Mouse (Mus musculus): ENCODE measurements around the gene Gm11213.

Gm11213 gene

GRCm38 (mm10) chr4:63579649-63580048 is 25.4 kb downstream of the Gm11213 start:
- DNase-seq (ENCODE audit: low spot score) = no peak

GRCm38 (mm10) chr4:63572621-63573020 is 32.4 kb downstream of the Gm11213 start:
- no peak for DNase-seq (ENCODE audit: low spot score)

DNA sequence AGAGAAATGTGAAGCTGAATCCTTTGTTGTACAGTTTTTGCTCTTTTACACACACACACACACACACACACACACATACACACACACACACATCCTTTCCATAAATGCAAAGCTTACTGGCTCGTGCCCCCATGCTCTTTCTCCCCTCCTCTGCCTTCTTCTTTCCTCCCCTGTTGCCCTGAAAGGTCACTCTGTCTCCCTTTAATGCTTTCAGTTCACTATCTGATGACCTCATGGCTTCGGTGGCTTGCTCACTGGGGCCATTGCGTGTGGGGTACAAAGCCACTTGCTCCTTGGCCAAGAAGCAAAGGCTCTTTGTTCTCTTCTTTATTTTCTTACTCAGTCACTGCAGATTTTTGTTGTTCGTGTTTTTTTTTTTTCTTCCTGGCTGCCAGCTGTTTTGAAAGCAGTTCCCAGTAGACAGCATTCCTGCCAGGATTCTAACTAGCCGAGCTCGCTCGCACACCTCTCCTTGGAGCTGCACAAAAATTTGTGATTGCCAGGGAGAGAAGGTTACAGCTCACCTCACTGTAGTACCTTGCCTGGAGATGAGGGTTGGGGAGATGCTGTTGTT is 34.8 kb downstream of the Gm11213 start:
- no peak for DNase-seq (ENCODE audit: low spot score)

GRCm38 (mm10) chr4:63569322-63569721 is 35.7 kb downstream of the Gm11213 start:
- no peak for DNase-seq (ENCODE audit: low spot score)

DNA sequence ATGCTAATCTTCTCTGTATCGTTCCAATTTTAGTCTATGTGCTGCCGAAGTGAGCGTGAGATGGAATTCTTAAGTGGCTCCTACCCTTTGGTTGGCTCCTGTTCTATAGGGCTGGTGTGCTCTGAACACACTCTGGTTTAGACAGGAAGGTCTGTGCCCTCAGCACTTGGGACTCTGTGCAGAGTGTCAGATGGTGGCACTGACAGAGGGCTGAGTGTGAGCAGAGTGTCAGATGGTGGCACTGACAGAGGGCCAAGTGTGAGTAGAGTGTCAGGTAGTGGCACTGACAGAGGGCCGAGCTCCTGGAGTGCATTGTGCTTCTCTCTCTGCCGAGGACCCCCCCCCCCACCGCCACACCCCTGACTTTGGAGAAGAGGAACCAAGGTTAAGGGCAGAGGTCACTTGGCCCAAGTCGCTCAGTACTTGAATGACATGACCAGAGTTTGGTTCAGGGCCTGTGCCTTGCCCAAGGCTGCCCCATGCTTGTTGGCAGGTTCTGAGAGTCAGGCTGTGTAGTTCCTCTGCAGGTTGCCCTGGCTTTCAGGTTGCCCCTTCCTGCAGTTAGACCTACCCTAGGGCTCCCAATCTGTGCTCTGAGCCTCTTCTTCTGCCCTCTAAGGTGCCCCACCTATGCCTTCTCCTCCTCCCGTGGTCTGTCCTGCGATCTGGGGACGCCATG is 37.2 kb downstream of the Gm11213 start:
- DNase-seq (ENCODE audit: low spot score) = no peak

DNA sequence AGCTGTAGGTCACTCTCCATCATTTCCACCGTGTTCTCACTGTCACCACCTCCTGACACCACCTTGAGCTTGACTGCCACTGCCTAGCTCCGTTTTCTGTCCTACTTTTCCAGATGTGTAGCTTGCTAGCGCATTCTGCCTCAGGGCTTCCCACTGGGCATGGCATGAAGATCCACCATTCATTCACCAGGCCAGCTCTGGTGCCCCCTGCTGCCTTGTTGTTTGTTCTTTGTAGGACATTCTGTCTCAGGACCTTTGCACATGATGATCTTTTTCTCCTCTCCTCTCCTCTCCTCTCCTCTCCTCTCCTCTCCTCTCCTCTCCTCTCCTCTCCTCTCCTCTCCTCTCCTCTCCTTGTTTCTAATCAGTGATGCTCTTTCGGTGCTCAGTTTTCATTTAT is 42.3 kb downstream of the Gm11213 start:
- no peak for DNase-seq (ENCODE audit: low spot score)

GRCm38 (mm10) chr4:63561861-63562675 is 43.0 kb downstream of the Gm11213 start:
- DNase-seq (ENCODE audit: low spot score) = peak; percentile 45

DNA sequence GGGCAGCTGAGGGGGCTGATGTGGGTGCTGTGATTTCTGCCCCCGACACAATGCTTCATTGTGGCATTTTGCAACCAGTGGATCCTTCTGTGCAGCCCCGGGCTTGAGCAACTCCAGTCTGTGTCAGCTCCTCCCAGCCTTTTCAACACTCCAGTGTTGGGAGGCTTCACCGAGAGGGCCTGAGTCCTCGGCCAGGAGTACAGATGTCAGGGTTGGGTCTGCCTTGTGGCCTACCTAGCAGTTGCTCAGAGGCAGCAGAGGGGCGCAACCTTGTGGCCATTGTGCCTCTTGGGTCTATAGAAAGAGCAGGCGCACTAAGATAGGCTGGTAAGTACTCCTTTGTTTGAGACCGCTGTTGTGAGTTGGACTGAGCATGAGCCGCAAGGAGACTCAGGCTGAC is 45.0 kb downstream of the Gm11213 start:
- peak; percentile 43 for DNase-seq (ENCODE audit: low spot score)

GRCm38 (mm10) chr4:63559127-63559697 is 45.8 kb downstream of the Gm11213 start:
- no peak for DNase-seq (ENCODE audit: low spot score)

DNA sequence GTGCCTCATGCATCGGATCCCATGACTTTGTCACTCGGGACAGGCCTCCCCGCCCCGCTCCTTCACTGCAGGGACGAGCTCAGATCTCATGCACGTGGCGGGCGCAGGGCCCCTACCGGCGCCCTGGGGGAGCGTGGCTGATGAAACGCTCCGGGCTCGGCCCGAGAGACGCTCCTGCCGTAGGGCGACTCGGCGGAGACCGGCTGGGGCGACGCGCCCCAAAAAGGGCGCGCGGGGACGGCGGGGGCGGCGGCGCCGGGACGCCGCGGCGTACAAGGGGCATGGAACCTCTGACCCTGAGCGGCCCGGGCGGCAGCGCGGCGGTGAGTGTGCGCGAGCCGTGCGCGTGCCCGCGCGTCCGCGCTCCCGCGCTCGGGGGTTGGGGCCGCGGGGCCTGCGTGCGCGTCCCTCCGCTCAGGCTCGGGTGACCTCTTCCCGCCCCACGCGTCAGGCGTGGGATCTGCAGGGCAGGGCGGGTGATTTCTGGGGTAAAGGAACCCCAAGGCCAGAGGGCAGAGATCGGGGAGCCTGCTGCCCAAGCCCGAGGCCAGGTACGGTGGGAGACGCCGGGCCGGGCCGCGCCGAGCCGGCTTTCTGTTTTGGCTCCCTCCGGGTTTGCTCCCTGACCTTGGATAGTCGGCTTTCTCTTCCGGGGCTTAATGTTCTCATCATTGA is 46.5 kb downstream of the Gm11213 start, which contains the start of gene Tmem268:
TSS of gene Tmem268 (plus strand) at position 375 of the 675 bp plus-strand sequence.
- DNase-seq (ENCODE audit: low spot score) = peak; percentile 70

DNA sequence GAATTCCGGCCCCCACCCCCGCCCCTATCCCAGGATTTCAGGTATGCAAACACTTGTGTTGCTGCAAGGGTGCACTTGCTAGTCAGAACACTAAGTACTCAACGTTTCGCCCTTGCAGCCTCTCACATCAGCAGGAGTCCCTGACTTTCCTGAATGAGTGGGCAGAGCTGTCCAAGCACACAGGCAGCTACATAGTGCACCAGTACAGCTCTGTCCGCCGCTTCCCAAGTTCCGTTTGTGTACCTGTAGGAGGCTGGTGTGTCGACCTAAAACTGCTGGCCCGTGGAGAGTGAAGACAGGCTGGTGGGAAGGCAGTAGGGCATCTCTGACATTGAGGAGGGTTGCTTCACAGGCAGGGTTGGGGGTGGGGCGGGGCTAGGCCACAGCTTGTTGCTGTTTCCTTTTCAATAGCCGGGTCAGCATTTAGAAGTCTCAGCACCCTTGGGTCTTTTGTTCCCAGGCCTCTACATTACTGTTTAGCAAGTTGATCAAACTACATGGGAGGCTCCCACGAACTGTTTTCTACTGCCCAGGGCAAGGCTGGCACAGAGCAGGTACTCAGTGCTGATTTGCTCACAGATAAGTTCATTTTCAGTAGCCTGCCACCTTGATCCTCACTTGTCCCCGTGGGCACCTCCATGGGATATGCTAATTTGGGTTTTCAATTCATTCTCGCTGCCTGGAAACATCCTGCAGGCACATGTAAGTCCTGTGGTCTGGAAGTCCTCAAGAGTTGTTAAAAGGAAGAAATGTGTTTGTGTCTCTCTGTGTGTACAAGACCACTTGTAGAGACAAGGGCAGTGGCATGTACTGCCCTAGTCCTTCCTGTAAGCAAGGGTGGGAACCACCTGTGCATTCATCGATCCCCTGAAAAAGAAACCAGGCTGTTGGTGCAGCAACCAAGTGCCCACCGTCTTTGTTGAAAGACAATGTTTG is 47.7 kb downstream of the Gm11213 start:
- DNase-seq (ENCODE audit: low spot score) = no peak

DNA sequence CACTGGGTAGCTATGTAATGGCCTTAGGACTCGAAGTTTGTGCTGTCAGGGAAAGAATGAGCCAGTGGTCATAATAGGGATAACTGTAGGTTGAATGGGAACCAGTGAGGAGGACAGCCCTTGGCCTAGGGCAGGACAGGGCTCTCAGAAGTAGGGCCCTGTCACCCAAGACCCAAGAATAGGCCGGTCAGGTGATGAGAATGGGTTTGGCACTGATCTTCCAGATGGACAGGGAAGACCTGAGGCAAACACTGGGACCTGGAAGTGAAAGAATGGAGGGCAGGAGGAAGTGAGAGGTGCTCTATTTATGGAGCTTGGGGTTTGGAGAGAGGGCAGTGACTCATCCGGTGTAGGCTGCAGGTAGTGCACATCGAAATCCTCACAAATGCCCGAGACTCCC is 48.4 kb downstream of the Gm11213 start:
- DNase-seq (ENCODE audit: low spot score) = no peak

DNA sequence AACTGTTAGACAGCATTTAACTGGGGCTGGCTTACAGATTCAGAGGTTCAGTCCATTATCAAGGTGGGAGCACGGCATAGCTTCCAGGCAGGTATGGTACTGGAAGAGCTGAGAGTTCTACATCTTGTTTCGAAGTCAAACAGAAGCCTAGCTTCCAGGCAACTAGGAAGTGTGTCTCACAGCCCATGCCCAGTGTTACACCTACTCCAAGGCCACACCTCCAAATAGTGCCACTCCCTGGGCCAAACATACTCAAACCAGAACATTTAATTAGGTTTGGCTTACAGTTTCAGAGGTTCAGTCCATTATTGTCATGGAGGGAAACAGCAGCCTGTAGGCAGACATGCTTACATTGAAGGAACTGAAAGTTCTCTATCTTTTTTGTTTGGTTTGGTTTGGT is 50.0 kb downstream of the Gm11213 start:
- peak; percentile 43 for DNase-seq (ENCODE audit: low spot score)

DNA sequence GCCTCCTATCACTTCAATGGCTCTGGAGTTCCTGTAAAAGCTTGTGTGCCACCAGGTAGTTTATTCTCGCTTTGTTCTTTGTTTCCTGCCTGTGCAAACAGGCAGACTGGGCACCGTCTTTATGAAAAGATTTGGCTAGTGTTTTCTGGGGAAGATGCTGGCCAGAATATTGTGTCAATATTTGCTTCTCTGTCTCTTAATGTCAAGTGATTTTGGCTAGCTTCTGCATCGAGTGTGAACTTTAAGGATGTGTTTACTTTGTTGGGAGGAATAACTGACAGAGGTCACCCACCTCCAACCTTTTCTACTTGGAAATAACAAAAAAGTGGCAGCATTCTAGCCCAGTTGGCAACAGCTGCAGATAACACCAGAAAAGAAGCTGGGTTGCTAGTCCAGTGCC is 50.4 kb downstream of the Gm11213 start:
- peak; percentile 59 for DNase-seq (ENCODE audit: low spot score)

DNA sequence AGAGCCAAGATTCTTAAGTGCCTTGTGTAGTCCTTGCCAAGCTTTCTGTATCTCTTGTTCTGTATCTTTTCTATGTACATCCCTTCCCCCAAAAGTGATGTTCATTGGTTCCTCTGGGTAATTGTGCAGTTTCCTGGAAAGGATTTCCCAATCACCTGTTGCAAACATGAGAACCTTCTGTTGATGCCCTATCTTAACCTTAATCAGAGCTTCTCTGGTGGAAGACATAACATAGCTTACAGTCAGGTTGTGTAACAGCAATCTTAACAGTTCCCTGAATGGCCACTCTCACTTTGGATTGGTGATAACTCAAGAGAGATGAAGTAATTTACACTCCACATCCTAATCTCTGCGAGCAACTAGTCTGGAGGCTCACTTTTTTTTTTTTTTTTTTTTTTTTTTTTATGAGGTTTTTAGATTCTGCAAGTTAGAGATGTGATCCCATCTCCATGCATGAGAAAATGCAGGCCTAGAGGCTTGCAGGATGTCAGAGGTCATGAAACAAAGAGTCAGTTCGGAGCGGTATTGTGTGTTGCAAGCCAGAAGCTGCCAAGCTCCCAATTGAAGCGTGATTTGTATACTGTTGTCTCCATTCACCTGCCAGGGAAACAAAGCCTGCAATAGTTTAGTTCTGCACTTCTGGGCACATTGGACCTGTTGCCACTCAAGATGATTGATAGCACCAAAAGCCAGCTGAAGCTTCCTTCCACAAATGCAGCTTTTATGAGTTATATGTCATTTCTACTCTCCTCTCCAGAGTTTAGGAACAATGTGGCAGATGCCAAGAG is 51.1 kb downstream of the Gm11213 start:
- DNase-seq (ENCODE audit: low spot score) = peak; percentile 60

- no peak for DNase-seq (ENCODE audit: low spot score)
Observed at GRCm38 (mm10) chr4:63552865-63553264, 52.2 kb downstream of the Gm11213 start.

- DNase-seq (ENCODE audit: low spot score) = no peak
Observed at GRCm38 (mm10) chr4:63550908-63551307, 54.2 kb downstream of the Gm11213 start.

DNA sequence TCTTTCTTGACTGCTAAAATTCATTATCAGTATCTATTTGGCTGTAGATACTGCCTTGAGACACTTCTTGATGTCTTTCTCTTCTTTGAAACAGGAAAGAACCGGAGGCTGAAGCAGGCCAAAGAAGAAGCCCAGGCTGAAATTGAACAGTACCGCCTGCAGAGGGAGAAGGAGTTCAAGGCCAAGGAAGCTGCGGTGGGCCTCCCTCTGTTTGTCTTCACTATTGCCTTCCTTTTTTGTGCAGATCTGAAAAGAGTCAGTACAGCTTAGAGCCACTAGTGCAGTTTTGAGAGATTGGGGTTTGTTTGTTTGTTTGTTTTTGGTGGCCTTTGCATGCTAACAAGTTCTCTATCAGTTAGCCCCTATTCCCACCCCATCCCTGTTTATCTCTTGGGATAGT is 56.6 kb downstream of the Gm11213 start:
- no peak for DNase-seq (ENCODE audit: low spot score)

DNA sequence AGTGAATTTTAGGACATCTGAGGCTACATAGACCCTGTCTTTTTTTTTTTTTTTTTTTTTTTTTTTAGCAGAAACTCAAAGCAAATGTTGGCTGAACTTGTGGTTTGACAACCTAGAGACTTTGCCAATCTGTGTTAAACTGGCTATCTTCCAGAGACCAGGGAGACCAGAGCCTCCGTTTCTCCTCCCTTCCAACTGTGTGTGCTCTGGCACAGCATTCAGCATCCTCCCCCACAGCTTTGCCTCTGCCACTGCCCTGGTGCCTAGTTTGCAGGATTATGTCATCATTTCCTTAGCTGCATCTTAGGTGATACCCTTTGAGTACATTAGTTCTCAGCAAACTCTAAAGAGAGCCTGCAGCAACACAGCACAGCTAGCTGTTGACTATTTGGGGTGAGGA is 57.3 kb downstream of the Gm11213 start:
- DNase-seq (ENCODE audit: low spot score) = no peak
